Mouse (Mus musculus) kidney, adult 2 months (tissue): ENCODE measurements at regions not wholly inside any gene's neighbourhood (a gene's known extent, or its start where the extent isn't known, plus 50 kb on each side); places are given as distances from the start of the nearest gene placed in this dataset.
A peak's percentile ranks its signal among the peaks of the same experiment; 100 is the strongest.

Experiments used
- DNase-seq: peaks from one replicate; pipeline ENCODE4 v3.0.0; 2021
- H3K27ac ChIP-seq: fragments of 200-500 bp; 2 replicates; pipeline ENCODE4 v1.5.1; 2012; ENCODE audit warnings: low read depth, low read length, control low read depth, inconsistent platforms; ENCODE audit not compliant: insufficient read depth
- H3K27me3 ChIP-seq: fragments of 200-500 bp; replicated peaks from 2 replicates; pipeline ENCODE4 v1.6.1; 2012; ENCODE audit warnings: mild to moderate bottlenecking, moderate library complexity, low read length, inconsistent platforms; ENCODE audit not compliant: control insufficient read depth, insufficient read depth
- H3K36me3 ChIP-seq: fragments of 200-500 bp; 2 replicates; pipeline ENCODE4 v1.6.1; 2012; ENCODE audit warnings: mild to moderate bottlenecking, moderate library complexity, low read length, inconsistent platforms; ENCODE audit not compliant: control insufficient read depth, insufficient read depth
- H3K4me1 ChIP-seq: fragments of 200-500 bp; 2 replicates; pipeline ENCODE4 v1.6.1; 2011; ENCODE audit warnings: low read length; ENCODE audit not compliant: control insufficient read depth, insufficient read depth
- H3K4me3 ChIP-seq: fragments of 200-500 bp; 2 replicates; pipeline ENCODE4 v1.5.1; 2011; ENCODE audit warnings: mild to moderate bottlenecking, low read depth, low read length, control low read depth; ENCODE audit not compliant: insufficient read depth
- CTCF ChIP-seq: fragments of 200-500 bp; conservative IDR thresholded peaks from 2 replicates; pipeline ENCODE4 v1.5.1; 2011; ENCODE audit warnings: low read depth, mild to moderate bottlenecking, control low read depth, low read length, moderate library complexity, mixed read lengths; ENCODE audit not compliant: insufficient read depth, insufficient read length
- POLR2A ChIP-seq: fragments of 200-500 bp; IDR thresholded peaks from one replicate; pipeline ENCODE4 v1.6.1; 2011; ENCODE audit warnings: low read depth, low read length, control low read depth
- WGBS: fragments of 180-500 bp; shearing (Covaris S2); methylation state at CpG from one replicate; pipeline ENCODE4 v1.1.7; 2018; 5-methylcytosine and 5-hydroxymethylcytosine counted together

DNA sequence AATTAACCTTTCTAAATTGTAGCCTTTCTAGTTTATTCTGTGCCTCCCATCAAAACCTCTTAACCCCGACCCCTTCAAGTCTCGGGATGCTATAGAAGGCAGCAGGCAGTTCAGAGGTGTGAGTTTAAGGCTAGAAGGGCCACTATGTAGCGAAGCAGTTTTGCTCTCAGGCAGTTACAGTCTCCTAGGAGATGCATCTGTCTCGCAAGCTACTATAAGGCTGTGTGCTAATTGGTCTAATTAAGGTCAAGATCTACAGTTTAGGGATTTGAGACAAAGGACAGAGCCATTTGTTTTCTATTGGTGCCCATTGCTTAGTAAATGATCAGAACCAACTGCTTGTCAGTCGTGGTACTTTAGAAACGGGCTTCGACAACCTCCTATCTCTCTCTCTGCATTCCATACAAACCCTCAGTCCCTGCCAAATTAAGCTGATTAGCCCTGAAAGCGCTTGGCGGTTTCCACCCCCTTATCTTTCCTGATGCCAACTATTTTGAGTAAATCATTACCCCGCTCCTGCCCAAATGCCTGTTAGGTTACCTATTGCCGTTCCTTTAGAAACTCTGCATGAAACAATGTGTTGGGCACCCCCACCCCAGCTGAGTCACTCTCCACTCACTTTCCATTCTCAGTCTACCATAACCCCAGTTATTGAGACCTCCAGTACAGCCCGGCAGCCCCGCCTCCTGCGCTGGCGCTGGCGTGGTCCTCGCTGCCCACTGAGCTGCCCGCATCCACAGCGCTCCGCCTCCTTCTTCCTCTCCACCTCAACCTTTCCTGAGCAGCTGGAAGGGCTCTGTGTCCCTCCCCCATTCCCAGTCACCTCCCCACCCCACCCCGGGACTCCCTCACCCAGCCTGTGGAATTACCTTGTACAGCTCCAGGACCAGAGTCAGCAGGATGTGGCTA lies 59.9 kb upstream of the Ptpn13 start:
- H3K36me3 ChIP-seq, result no peaks in the 10 kb centered on the region
- peak overlapping the region; percentile 93 for H3K27ac ChIP-seq
- peaks cover 20% of the 10 kb centered on the region; the same call in 1 of the 2 replicates for H3K4me1 ChIP-seq
- peak; percentile 94 for DNase-seq
- TF ChIP-seq POLR2A, result no peak
- no peak for TF ChIP-seq CTCF
- peak overlapping the region; percentile 44; the same call in 1 of the 2 replicates for H3K4me3 ChIP-seq
- no peaks in the 10 kb centered on the region for H3K27me3 ChIP-seq
- WGBS, result 33% methylated on average over 21 of the region's 21 CpGs

GRCm38 (mm10) chr5:103360775-103361247 lies 64.2 kb upstream of the Ptpn13 start:
- Histone ChIP-seq H3K4me3 (no peak overlapping the region), H3K27ac (no peak overlapping the region), H3K27me3 (no peaks in the 10 kb centered on the region), H3K4me1 (peaks cover 11% of the 10 kb centered on the region; the same call in 1 of the 2 replicates), H3K36me3 (no peaks in the 10 kb centered on the region)
- TF ChIP-seq POLR2A (no peak), CTCF (no peak)
- no peak for DNase-seq
- 62% methylated on average over 13 of the region's 13 CpGs for WGBS

DNA sequence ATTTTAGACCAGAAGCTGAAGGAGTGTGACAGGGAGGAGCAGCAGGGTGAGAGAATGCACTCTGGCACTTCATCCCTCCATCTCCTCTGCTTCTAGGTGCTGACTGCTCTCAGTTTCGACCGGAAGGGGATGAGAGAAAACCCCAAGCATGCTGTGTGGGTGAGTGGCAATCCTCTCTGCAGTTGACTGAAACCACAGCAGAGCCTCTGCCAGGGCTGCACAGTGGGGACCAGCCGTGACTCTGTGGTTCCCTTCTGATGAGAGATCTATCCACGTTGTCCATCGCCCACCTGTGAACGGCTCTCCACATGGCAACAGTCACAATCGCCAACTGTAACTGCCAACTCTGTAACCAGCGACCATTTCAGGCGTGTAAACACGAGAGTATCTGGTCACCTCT lies 64.6 kb upstream of the Ptpn13 start:
- no peak overlapping the region for H3K27ac ChIP-seq
- no peak for DNase-seq
- no peak overlapping the region for H3K4me3 ChIP-seq
- no peak for TF ChIP-seq POLR2A
- no peak for TF ChIP-seq CTCF
- no peaks in the 10 kb centered on the region for H3K36me3 ChIP-seq
- no peaks in the 10 kb centered on the region for H3K27me3 ChIP-seq
- 65% methylated on average over 10 of the region's 10 CpGs for WGBS
- H3K4me1 ChIP-seq, result peaks cover 14% of the 10 kb centered on the region; the same call in 1 of the 2 replicates

DNA sequence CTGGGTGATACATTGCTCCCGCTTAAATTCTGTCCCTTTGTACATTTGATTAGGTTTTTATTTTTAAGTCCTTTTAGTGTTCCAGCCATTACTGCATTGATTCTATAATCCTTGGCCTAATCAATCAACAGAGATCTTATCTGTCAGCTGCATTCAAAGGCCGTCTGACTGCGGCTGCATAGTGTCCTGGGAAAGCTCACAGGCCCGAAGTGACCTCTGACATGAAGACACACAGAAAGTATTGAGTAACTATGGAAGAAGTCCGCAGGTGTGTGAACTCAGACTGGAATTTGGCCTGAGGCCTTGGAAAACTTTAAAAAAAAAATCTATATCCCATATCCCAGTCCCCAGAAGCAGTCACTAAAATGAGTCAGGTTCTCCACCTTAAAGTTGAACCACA lies 67.4 kb upstream of the Ptpn13 start:
- peak; percentile 29 for DNase-seq
- TF ChIP-seq CTCF, result no peak
- TF ChIP-seq POLR2A, result no peak

GRCm38 (mm10) chr5:103356500-103356899 lies 68.5 kb upstream of the Ptpn13 start:
- peak; percentile 61 for DNase-seq
- H3K4me3 ChIP-seq, result peak overlapping the region; percentile 48
- H3K27me3 ChIP-seq, result no peaks in the 10 kb centered on the region
- no peak overlapping the region for H3K27ac ChIP-seq
- H3K36me3 ChIP-seq, result no peaks in the 10 kb centered on the region
- WGBS, result 56% methylated on average over 6 of the region's 6 CpGs
- TF ChIP-seq POLR2A, result no peak
- TF ChIP-seq CTCF, result no peak
- peaks cover 7% of the 10 kb centered on the region; the same call in 1 of the 2 replicates for H3K4me1 ChIP-seq

More for the DNA sequence above, 67.4 kb upstream of the Ptpn13 start:
- Histone ChIP-seq H3K27me3 (no peaks in the 10 kb centered on the region), H3K4me3 (no peak overlapping the region), H3K36me3 (no peaks in the 10 kb centered on the region), H3K4me1 (peaks cover 7% of the 10 kb centered on the region; the same call in 1 of the 2 replicates), H3K27ac (no peak overlapping the region)
- 80% methylated on average over 5 of the region's 5 CpGs for WGBS

DNA sequence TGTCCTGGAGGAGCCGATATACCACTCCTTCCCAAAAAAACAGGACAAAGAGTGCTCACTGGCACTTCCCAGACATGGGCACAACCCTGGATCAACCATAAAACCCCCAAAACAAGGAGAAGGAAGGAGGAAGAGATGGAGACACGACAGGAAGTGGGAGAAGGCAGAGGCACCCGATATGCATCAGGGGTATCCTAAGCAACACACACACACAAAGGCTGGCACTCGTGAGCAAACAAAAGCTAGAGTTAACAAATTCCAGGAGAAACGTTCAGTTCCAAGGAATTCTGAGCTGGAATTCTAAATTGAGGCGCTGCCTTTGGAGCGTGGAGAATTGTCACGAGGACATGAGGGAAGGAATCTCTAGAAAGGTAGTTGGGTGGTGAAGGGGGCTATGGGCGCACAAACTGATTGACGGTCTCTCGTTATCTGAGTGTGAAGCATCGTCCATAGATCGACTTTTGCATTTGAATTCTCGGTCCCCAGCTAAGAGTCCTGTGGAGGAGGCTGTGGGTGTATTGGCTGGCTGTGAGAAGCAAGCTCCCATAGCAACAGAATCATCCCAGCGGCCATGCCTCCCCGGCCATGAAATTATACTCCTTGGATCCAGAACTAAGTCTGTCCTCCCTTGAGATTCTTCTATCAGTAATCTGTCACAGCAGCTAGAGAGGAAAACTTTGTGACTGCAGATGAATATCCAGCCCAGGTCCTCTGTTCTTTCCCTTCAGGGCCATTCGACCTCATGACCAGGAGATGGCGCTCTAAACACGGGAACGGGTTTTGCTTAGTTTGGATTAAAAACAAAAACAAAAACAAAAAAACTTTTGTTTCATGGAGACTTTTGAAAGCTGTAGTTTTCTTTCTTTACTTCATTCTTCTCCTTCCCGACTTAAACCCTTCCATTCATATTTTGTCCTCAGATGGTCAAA lies 69.4 kb upstream of the Ptpn13 start:
- Histone ChIP-seq H3K27me3 (no peaks in the 10 kb centered on the region), H3K4me1 (peaks cover 7% of the 10 kb centered on the region; the same call in 1 of the 2 replicates), H3K4me3 (no peak overlapping the region), H3K36me3 (no peaks in the 10 kb centered on the region), H3K27ac (no peak overlapping the region)
- peak; percentile 69 for DNase-seq
- 25% methylated on average over 21 of the region's 21 CpGs for WGBS
- TF ChIP-seq CTCF (peak; percentile 84), POLR2A (no peak)
